Mouse (Mus musculus): ENCODE measurements around the gene Lrp1.

GRCm38 (mm10) chr10:127614236-127615033, 6.5 kb downstream of the Lrp1 start:
- TF ChIP-seq CTCF (conservative IDR thresholded peaks at IDR 0.05; ENCODE audit: insufficient read depth, insufficient read length, low read depth, low read length): no peak
- TF ChIP-seq POLR2A (IDR thresholded peaks at IDR 0.05; ENCODE audit: low read depth, low read length): no peak

All from kidney, adult 2 months (tissue).